Mouse (Mus musculus): Measurements from ENCODE around the gene Mterf4. TPM values are rescaled to one million over a fixed set of nuclear protein-coding genes. Genes with fewer than 3 reads are reported as not detected.

The Mterf4 gene
- polyA plus RNA-seq, 1 experiment from 2014 or later, result 35.1 TPM

- no peak for ATAC-seq (ENCODE audit: low FRiP score, low read depth)
- no peaks in the 10 kb centered on the region for H3K9me3 ChIP-seq
- H3K27ac ChIP-seq, result no peak overlapping the region
- H3K36me3 ChIP-seq, result no peaks in the 10 kb centered on the region
- H3K4me2 ChIP-seq (replicated peaks), result no peak overlapping the region
- no peak overlapping the region for H3K4me3 ChIP-seq
- WGBS, result 50% methylated on average over 2 of the region's 2 CpGs
- 0 out of 2 replicates have a peak, but pooled peaks cover 3% of the 10 kb centered on the region for H3K4me1 ChIP-seq
- no peaks in the 10 kb centered on the region for H3K27me3 ChIP-seq (replicated peaks)
- H3K9ac ChIP-seq, result no peak overlapping the region
Observed at GRCm38 (mm10) chr1:93252586-93252985, 53.1 kb downstream of the Mterf4 start.

Small RNA genes within 50 kb of the gene (microRNA-seq; reads per million reads assigned to microRNA genes)
- not detected for gene Mir6345
- not detected for gene Mir6901
- not detected for gene Mir6902

Other genes starting within 250 kb of the Mterf4 start
- 132 and 136 TPM in 2 replicates for gene Kif1a, start 204.0 kb downstream of the Mterf4 start, polyA plus RNA-seq (2016; fragmentation: Nextera tagmentation; extraction: Ambion mirVana)
- not detected in 2 replicates for gene Agxt, start 170.7 kb downstream of the Mterf4 start, polyA plus RNA-seq (2016; fragmentation: Nextera tagmentation; extraction: Ambion mirVana)
- 0.09 and 0.29 TPM in 2 replicates for gene 2310007B03Rik, start 145.0 kb downstream of the Mterf4 start, polyA plus RNA-seq (2016; fragmentation: Nextera tagmentation; extraction: Ambion mirVana)
- 0.15 and 0.19 TPM in 2 replicates for gene Crocc2, start 137.2 kb downstream of the Mterf4 start, polyA plus RNA-seq (2016; fragmentation: Nextera tagmentation; extraction: Ambion mirVana)
- gene Sned1, start 70.1 kb downstream of the Mterf4 start, polyA plus RNA-seq (2016; fragmentation: Nextera tagmentation; extraction: Ambion mirVana), result 10.4 and 12.4 TPM in 2 replicates
- 63.5 and 73.1 TPM in 2 replicates for gene Ppp1r7, start 36.9 kb upstream of the Mterf4 start, polyA plus RNA-seq (2016; fragmentation: Nextera tagmentation; extraction: Ambion mirVana)
- gene Pask, start 37.6 kb upstream of the Mterf4 start, polyA plus RNA-seq (2016; fragmentation: Nextera tagmentation; extraction: Ambion mirVana), result 12.2 and 13.1 TPM in 2 replicates
- gene Ano7, start 68.0 kb upstream of the Mterf4 start, polyA plus RNA-seq (2016; fragmentation: Nextera tagmentation; extraction: Ambion mirVana), result 0.28 and 0.71 TPM in 2 replicates
- gene Hdlbp, start 172.9 kb upstream of the Mterf4 start, polyA plus RNA-seq (2016; fragmentation: Nextera tagmentation; extraction: Ambion mirVana), result 89.2 and 90.6 TPM in 2 replicates
- 5.4 and 5.8 TPM in 2 replicates for gene Farp2, start 206.2 kb upstream of the Mterf4 start, polyA plus RNA-seq (2016; fragmentation: Nextera tagmentation; extraction: Ambion mirVana)